Mouse (Mus musculus) heart, postnatal 0 days (tissue): ENCODE measurements around the gene Nebl. TPM values are rescaled to one million over a fixed set of nuclear protein-coding genes. Genes with fewer than 3 reads are reported as not detected.
A peak's percentile ranks its signal among the peaks of the same experiment; 100 is the strongest.

Experiments
- ATAC-seq: fragments of 200-750 bp; cut with Nextera tagmentation; 2 replicates; pipeline ENCODE4 v1.8.0; 2017; ENCODE audit warnings: low read depth, moderate number of reproducible peaks, moderate library complexity; ENCODE audit not compliant: insufficient read depth
- DNase-seq: peaks from one replicate; pipeline ENCODE4 v3.0.0-alpha.2; 2016; ENCODE audit warnings: low spot score
- H3K27ac ChIP-seq: fragments of 300-500 bp; sonication (generic); 2 replicates; pipeline ENCODE4 v1.5.1; 2014; ENCODE audit warnings: low read depth, mild to moderate bottlenecking
- H3K27me3 ChIP-seq: fragments of 300-500 bp; sonication (generic); 2 replicates; pipeline ENCODE4 v1.6.1; 2014; ENCODE audit warnings: low read length, mixed read lengths; ENCODE audit not compliant: control insufficient read depth, insufficient read depth
- H3K36me3 ChIP-seq: fragments of 300-500 bp; sonication (generic); replicated peaks from 2 replicates; pipeline ENCODE4 v1.6.1; 2014; ENCODE audit warnings: low read length, mixed read lengths; ENCODE audit not compliant: control insufficient read depth, insufficient read depth
- H3K4me1 ChIP-seq: fragments of 300-500 bp; sonication (generic); 2 replicates; pipeline ENCODE4 v1.6.1; 2014; ENCODE audit warnings: antibody characterized with exemption; ENCODE audit not compliant: control insufficient read depth, insufficient read depth
- H3K4me2 ChIP-seq: fragments of 300-500 bp; sonication (generic); 2 replicates; pipeline ENCODE4 v1.6.1; 2014; ENCODE audit warnings: low read depth, mild to moderate bottlenecking, low read length, moderate library complexity
- H3K4me3 ChIP-seq: fragments of 300-500 bp; sonication (generic); 2 replicates; pipeline ENCODE4 v1.5.1; 2014; ENCODE audit warnings: low read depth, low read length
- H3K9ac ChIP-seq: fragments of 300-500 bp; sonication (generic); replicated peaks from 2 replicates; pipeline ENCODE4 v1.6.1; 2014; ENCODE audit warnings: low read depth, low read length, mixed read lengths
- H3K9me3 ChIP-seq: fragments of 300-500 bp; sonication (generic); replicated peaks from 2 replicates; pipeline ENCODE4 v1.6.1; 2016; ENCODE audit warnings: low read length; ENCODE audit not compliant: control insufficient read depth
- CTCF ChIP-seq: IDR thresholded peaks from 2 replicates; pipeline ENCODE4 v1.5.1; 2016; ENCODE audit warnings: antibody characterized with exemption, control low read depth, low read depth
- EP300 ChIP-seq: IDR thresholded peaks from 2 replicates; pipeline ENCODE4 v1.6.1; 2016; ENCODE audit warnings: antibody characterized with exemption, low read depth
- WGBS: fragments of 180-500 bp; shearing (Covaris S2); extraction: QIAGEN DNeasy Blood & Tissue Kit; methylation state at CpG from one replicate; pipeline ENCODE4 v1.1.7; 2014; 5-methylcytosine and 5-hydroxymethylcytosine counted together
- polyA plus RNA-seq: library from polyadenylated mRNA; unstranded; fragments of >200 nt; fragmentation: Nextera tagmentation; extraction: Ambion mirVana; gene quantifications from 2 replicates; pipeline ENCODE4 v1.2.1, GENCODE M21; 2015
- total RNA-seq: library from RNA; depleted of rRNA; stranded (reverse); fragments of >200 nt; gene quantifications from 2 replicates; pipeline ENCODE4 v1.2.3, GENCODE M21; 2014; ENCODE audit warnings: low replicate concordance

Gene Nebl
- total and polyA plus RNA-seq, 2 experiments from 2014 or later = 184 to 292 TPM

- TF ChIP-seq CTCF (no peak), EP300 (no peak)
- Histone ChIP-seq H3K4me1 (peaks cover 9% of the 10 kb centered on the region), H3K27ac (no peak overlapping the region), H3K4me3 (no peak overlapping the region), H3K36me3 (no peaks in the 10 kb centered on the region), H3K27me3 (no peaks in the 10 kb centered on the region), H3K4me2 (no peak overlapping the region), H3K9ac (no peak overlapping the region), H3K9me3 (no peaks in the 10 kb centered on the region)
- WGBS = 74% methylated on average over 5 of the region's 5 CpGs
- ATAC-seq (no peak), DNase-seq (no peak)
These were observed 205.3 kb downstream of the Nebl start for GRCm38 (mm10) chr2:17525739-17526526.

- no peak for ATAC-seq
- no peak overlapping the region for H3K27ac ChIP-seq
These were observed 206.1 kb downstream of the Nebl start for GRCm38 (mm10) chr2:17525211-17525610.

GRCm38 (mm10) chr2:17524205-17524978 lies 206.9 kb downstream of the Nebl start:
- WGBS = 41% methylated on average over 10 of the region's 10 CpGs
- Histone ChIP-seq H3K4me3 (no peak overlapping the region), H3K27ac (peak overlapping the region; percentile 75), H3K36me3 (no peaks in the 10 kb centered on the region), H3K27me3 (no peaks in the 10 kb centered on the region), H3K9ac (no peak overlapping the region), H3K9me3 (no peaks in the 10 kb centered on the region), H3K4me2 (peak overlapping the region; percentile 21), H3K4me1 (peaks cover 9% of the 10 kb centered on the region)
- no peak for TF ChIP-seq CTCF
- no peak for TF ChIP-seq EP300
- DNase-seq = no peak
- peak; percentile 52 for ATAC-seq

More at GRCm38 (mm10) chr2:17525211-17525610, 206.1 kb downstream of the Nebl start:
- Histone ChIP-seq H3K4me2 (no peak overlapping the region), H3K36me3 (no peaks in the 10 kb centered on the region), H3K9ac (no peak overlapping the region), H3K9me3 (no peaks in the 10 kb centered on the region), H3K4me3 (no peak overlapping the region), H3K27me3 (no peaks in the 10 kb centered on the region), H3K4me1 (peaks cover 9% of the 10 kb centered on the region)
- WGBS = 79% methylated on average over 4 of the region's 4 CpGs
- TF ChIP-seq CTCF = no peak
- TF ChIP-seq EP300 = no peak
- DNase-seq = no peak

- peak; percentile 96 for ATAC-seq
- Histone ChIP-seq H3K4me3 (no peak overlapping the region), H3K36me3 (no peaks in the 10 kb centered on the region), H3K27me3 (no peaks in the 10 kb centered on the region), H3K4me1 (peaks cover 9% of the 10 kb centered on the region), H3K9ac (no peak overlapping the region), H3K4me2 (peak overlapping the region; percentile 21; the same call in 1 of the 2 replicates), H3K9me3 (no peaks in the 10 kb centered on the region), H3K27ac (peak overlapping the region; percentile 75)
- 3% methylated on average over 4 of the region's 4 CpGs for WGBS
- peak; percentile 94 for DNase-seq
- peak; percentile 88 for TF ChIP-seq EP300
- TF ChIP-seq CTCF = no peak
These were observed 207.5 kb downstream of the Nebl start for GRCm38 (mm10) chr2:17523791-17524190.

- H3K9me3 ChIP-seq = no peaks in the 10 kb centered on the region
- no peaks in the 10 kb centered on the region for H3K36me3 ChIP-seq
- no peak overlapping the region for H3K4me3 ChIP-seq
- H3K27ac ChIP-seq = no peak overlapping the region
- WGBS = 85% methylated on average over 2 of the region's 2 CpGs
- no peak overlapping the region for H3K9ac ChIP-seq
- DNase-seq (no peak), ATAC-seq (no peak)
- H3K27me3 ChIP-seq = no peaks in the 10 kb centered on the region
- H3K4me1 ChIP-seq = no peaks in the 10 kb centered on the region
- H3K4me2 ChIP-seq = no peak overlapping the region
- no peak for TF ChIP-seq EP300
- no peak for TF ChIP-seq CTCF
These were observed 215.6 kb downstream of the Nebl start for GRCm38 (mm10) chr2:17515686-17516085.
